Mouse (Mus musculus): ENCODE results near the gene Zfp658.

Gene Zfp658

GRCm38 (mm10) chr7:43584790-43585189, 22.7 kb downstream of the Zfp658 start:
- DNase-seq: no peak

GRCm38 (mm10) chr7:43601884-43602283, 39.8 kb downstream of the Zfp658 start:
- DNase-seq: no peak

GRCm38 (mm10) chr7:43606896-43607742, 45.1 kb downstream of the Zfp658 start, which contains the start of gene Zfp819:
Gene Zfp819 (plus strand): TSS chr7:43607169.
- DNase-seq: peak; percentile 63

- DNase-seq: no peak
Observed at GRCm38 (mm10) chr7:43607743-43608287, 45.8 kb downstream of the Zfp658 start.

GRCm38 (mm10) chr7:43608316-43608824, 46.3 kb downstream of the Zfp658 start:
- no peak for DNase-seq

- no peak for DNase-seq
Observed at GRCm38 (mm10) chr7:43613816-43614551, 51.9 kb downstream of the Zfp658 start.

GRCm38 (mm10) chr7:43622927-43623326, 60.9 kb downstream of the Zfp658 start:
- no peak for DNase-seq

- no peak for DNase-seq
Observed at GRCm38 (mm10) chr7:43623819-43624218, 61.8 kb downstream of the Zfp658 start.
